Mouse (Mus musculus): ENCODE data around the gene Klf8. TPM values are rescaled to one million over a fixed set of nuclear protein-coding genes. Genes with fewer than 3 reads are reported as not detected.

Klf8 gene
- total RNA-seq, 1 experiment, result 12.0 TPM

GRCm38 (mm10) chrX:153417067-153417466 lies 179.8 kb downstream of the Klf8 start:
- DNase-seq (ENCODE audit: low read depth, low spot score), result no peak
- TF ChIP-seq MAFK (IDR thresholded peaks at IDR 0.05; ENCODE audit: insufficient read depth, low read depth, low read length), result no peak
- TF ChIP-seq CHD2 (IDR thresholded peaks at IDR 0.05; ENCODE audit: low read depth, low read length), result no peak
- no peak for TF ChIP-seq ZC3H11A (IDR thresholded peaks at IDR 0.05; ENCODE audit: borderline replicate concordance, low read depth, low read length)
- TF ChIP-seq HCFC1 (IDR thresholded peaks at IDR 0.05; ENCODE audit: borderline replicate concordance, insufficient read depth, low read length), result no peak
- no peak for TF ChIP-seq ZNF384 (IDR thresholded peaks at IDR 0.05; ENCODE audit: low read depth, low read length)
- H3K4me3 ChIP-seq (ENCODE audit: insufficient read depth in 1 of 2, low read depth in 1 of 2, low read length in 2 of 2, poor library complexity in 1 of 2, severe bottlenecking in 1 of 2), result no peak overlapping the region
- in situ Hi-C loops (cut with MboI; ENCODE audit: low sequenced_read_pairs in 2 of 2, unreplicated experiment in 2 of 2), result no loop called here
- H3K4me1 ChIP-seq (ENCODE audit: control insufficient read depth in 2 of 2, insufficient read depth in 2 of 2, low read length in 2 of 2, poor library complexity in 1 of 2), result no peaks in the 10 kb centered on the region
- H3K27ac ChIP-seq (ENCODE audit: insufficient read depth, low read depth, low read length, poor library complexity, severe bottlenecking), result no peak overlapping the region
- H3K9me3 ChIP-seq (ENCODE audit: control insufficient read depth, insufficient read depth, low read depth, low read length), result no peaks in the 10 kb centered on the region
- no peak overlapping the region for H3K9ac ChIP-seq (ENCODE audit: insufficient read depth, low read depth, low read length, poor library complexity, severe bottlenecking)
- no peaks in the 10 kb centered on the region for H3K36me3 ChIP-seq (ENCODE audit: control insufficient read depth, insufficient read depth, low read length, poor library complexity, severe bottlenecking)

DNA sequence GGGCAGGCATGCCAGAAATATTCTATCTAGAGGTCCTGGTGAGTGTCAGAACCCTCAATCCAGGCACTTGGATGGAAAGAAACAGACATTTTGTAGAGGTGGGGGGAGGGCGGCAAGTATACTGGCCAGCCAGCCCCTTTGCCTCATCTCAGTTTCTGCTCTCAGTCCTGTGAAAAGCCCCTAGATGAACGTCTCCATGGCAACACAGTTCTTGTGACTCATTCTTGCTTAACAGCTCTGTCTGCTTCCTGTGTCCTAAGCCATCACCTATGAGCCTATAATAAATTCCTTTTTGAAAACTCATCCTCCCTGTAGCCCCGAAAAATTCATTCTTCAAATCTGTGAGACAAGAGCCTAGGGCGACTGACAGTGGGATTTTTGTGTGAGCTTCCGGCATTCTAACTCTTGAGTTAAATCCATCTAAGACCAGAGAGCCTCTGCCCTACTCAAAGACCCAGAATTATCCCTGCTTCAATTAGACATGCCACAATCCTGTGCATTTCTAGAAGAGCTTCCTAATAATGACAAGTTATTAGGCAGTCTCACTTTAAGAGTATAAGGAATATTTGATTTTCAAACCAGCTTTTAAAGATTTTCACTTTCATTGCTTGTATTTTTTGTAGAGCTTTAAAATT lies 196.5 kb downstream of the Klf8 start:
- Histone ChIP-seq H3K9me3 (ENCODE audit: control insufficient read depth, insufficient read depth, low read depth, low read length) (no peaks in the 10 kb centered on the region), H3K27ac (ENCODE audit: insufficient read depth, low read depth, low read length, poor library complexity, severe bottlenecking) (no peak overlapping the region), H3K36me3 (ENCODE audit: control insufficient read depth, insufficient read depth, low read length, poor library complexity, severe bottlenecking) (no peaks in the 10 kb centered on the region), H3K4me1 (ENCODE audit: control insufficient read depth in 2 of 2, insufficient read depth in 2 of 2, low read length in 2 of 2, poor library complexity in 1 of 2) (no peaks in the 10 kb centered on the region), H3K4me3 (ENCODE audit: insufficient read depth in 1 of 2, low read depth in 1 of 2, low read length in 2 of 2, poor library complexity in 1 of 2, severe bottlenecking in 1 of 2) (no peak overlapping the region), H3K9ac (ENCODE audit: insufficient read depth, low read depth, low read length, poor library complexity, severe bottlenecking) (no peak overlapping the region)
- no peak for DNase-seq (ENCODE audit: low read depth, low spot score)
- TF ChIP-seq ZNF384 (IDR thresholded peaks at IDR 0.05; ENCODE audit: low read depth, low read length), result no peak
- no peak for TF ChIP-seq ZC3H11A (IDR thresholded peaks at IDR 0.05; ENCODE audit: borderline replicate concordance, low read depth, low read length)
- no peak for TF ChIP-seq CHD2 (IDR thresholded peaks at IDR 0.05; ENCODE audit: low read depth, low read length)
- TF ChIP-seq HCFC1 (IDR thresholded peaks at IDR 0.05; ENCODE audit: borderline replicate concordance, insufficient read depth, low read length), result no peak
- no peak for TF ChIP-seq MAFK (IDR thresholded peaks at IDR 0.05; ENCODE audit: insufficient read depth, low read depth, low read length)
- in situ Hi-C loops (cut with MboI; ENCODE audit: low sequenced_read_pairs in 2 of 2, unreplicated experiment in 2 of 2), result no loop called here

GRCm38 (mm10) chrX:153439573-153439972 lies 202.3 kb downstream of the Klf8 start:
- TF ChIP-seq HCFC1 (IDR thresholded peaks at IDR 0.05; ENCODE audit: borderline replicate concordance, insufficient read depth, low read length) (no peak), ZC3H11A (IDR thresholded peaks at IDR 0.05; ENCODE audit: borderline replicate concordance, low read depth, low read length) (no peak), CHD2 (IDR thresholded peaks at IDR 0.05; ENCODE audit: low read depth, low read length) (no peak)
- DNase-seq (ENCODE audit: low read depth, low spot score), result no peak
- Histone ChIP-seq H3K4me1 (ENCODE audit: control insufficient read depth in 2 of 2, insufficient read depth in 2 of 2, low read length in 2 of 2, poor library complexity in 1 of 2) (no peaks in the 10 kb centered on the region), H3K9me3 (ENCODE audit: control insufficient read depth, insufficient read depth, low read depth, low read length) (no peaks in the 10 kb centered on the region), H3K27ac (ENCODE audit: insufficient read depth, low read depth, low read length, poor library complexity, severe bottlenecking) (no peak overlapping the region), H3K36me3 (ENCODE audit: control insufficient read depth, insufficient read depth, low read length, poor library complexity, severe bottlenecking) (no peaks in the 10 kb centered on the region), H3K4me3 (ENCODE audit: insufficient read depth in 1 of 2, low read depth in 1 of 2, low read length in 2 of 2, poor library complexity in 1 of 2, severe bottlenecking in 1 of 2) (no peak overlapping the region), H3K9ac (ENCODE audit: insufficient read depth, low read depth, low read length, poor library complexity, severe bottlenecking) (no peak overlapping the region)
- in situ Hi-C loops (cut with MboI; ENCODE audit: low sequenced_read_pairs in 2 of 2, unreplicated experiment in 2 of 2), result no loop called here

DNA sequence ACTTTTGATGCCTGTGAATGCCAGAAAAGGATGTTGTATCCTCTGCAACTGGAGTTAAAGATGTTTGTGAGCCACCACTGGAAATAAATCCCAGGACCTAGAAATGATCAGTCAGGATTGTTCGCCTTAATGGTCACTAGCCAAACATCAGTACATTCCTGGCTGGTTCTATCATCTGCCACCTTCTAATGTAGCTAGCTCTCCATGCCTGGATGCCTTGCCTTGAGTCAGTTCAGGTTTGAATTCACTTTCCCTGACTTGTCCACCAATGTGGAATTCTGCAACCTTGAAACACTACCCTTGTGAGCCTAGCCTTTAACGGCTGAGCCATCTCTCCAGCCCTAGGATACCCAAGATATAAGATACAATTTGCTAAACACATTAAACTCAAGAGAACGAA lies 202.8 kb downstream of the Klf8 start:
- Histone ChIP-seq H3K9ac (ENCODE audit: insufficient read depth, low read depth, low read length, poor library complexity, severe bottlenecking) (no peak overlapping the region), H3K4me1 (ENCODE audit: control insufficient read depth in 2 of 2, insufficient read depth in 2 of 2, low read length in 2 of 2, poor library complexity in 1 of 2) (no peaks in the 10 kb centered on the region), H3K4me3 (ENCODE audit: insufficient read depth in 1 of 2, low read depth in 1 of 2, low read length in 2 of 2, poor library complexity in 1 of 2, severe bottlenecking in 1 of 2) (no peak overlapping the region), H3K36me3 (ENCODE audit: control insufficient read depth, insufficient read depth, low read length, poor library complexity, severe bottlenecking) (no peaks in the 10 kb centered on the region), H3K27ac (ENCODE audit: insufficient read depth, low read depth, low read length, poor library complexity, severe bottlenecking) (no peak overlapping the region), H3K9me3 (ENCODE audit: control insufficient read depth, insufficient read depth, low read depth, low read length) (no peaks in the 10 kb centered on the region)
- no peak for DNase-seq (ENCODE audit: low read depth, low spot score)
- TF ChIP-seq ZC3H11A (IDR thresholded peaks at IDR 0.05; ENCODE audit: borderline replicate concordance, low read depth, low read length), result no peak
- TF ChIP-seq ZNF384 (IDR thresholded peaks at IDR 0.05; ENCODE audit: low read depth, low read length), result no peak
- no peak for TF ChIP-seq MAFK (IDR thresholded peaks at IDR 0.05; ENCODE audit: insufficient read depth, low read depth, low read length)
- TF ChIP-seq CHD2 (IDR thresholded peaks at IDR 0.05; ENCODE audit: low read depth, low read length), result no peak
- no peak for TF ChIP-seq HCFC1 (IDR thresholded peaks at IDR 0.05; ENCODE audit: borderline replicate concordance, insufficient read depth, low read length)
- in situ Hi-C loops (cut with MboI; ENCODE audit: low sequenced_read_pairs in 2 of 2, unreplicated experiment in 2 of 2), result no loop called here

Other genes starting within 250 kb of the Klf8 start
- 2.4 and 3.8 TPM in 2 replicates for gene Usp51, start 231.0 kb upstream of the Klf8 start, total RNA-seq (2012; rRNA removed)
- 27.5 and 36.3 TPM in 2 replicates for gene Mageh1, start 199.9 kb upstream of the Klf8 start, total RNA-seq (2012; rRNA removed)
- 0.95 and 1.2 TPM in 2 replicates for gene Foxr2, start 118.7 kb upstream of the Klf8 start, total RNA-seq (2012; rRNA removed)
- 12.3 and 24.7 TPM in 2 replicates for gene Rragb, start 97.5 kb upstream of the Klf8 start, total RNA-seq (2012; rRNA removed)